Mouse (Mus musculus) liver, embryonic 12.5 days (tissue): Measurements from ENCODE around the gene T2. TPM values are rescaled to one million over a fixed set of nuclear protein-coding genes. Genes with fewer than 3 reads are reported as not detected.
A peak's percentile ranks its signal among the peaks of the same experiment; 100 is the strongest.

Source experiments
- ATAC-seq: fragments of 200-750 bp; cut with Nextera tagmentation; 2 replicates; pipeline ENCODE4 v1.8.0; 2017; ENCODE audit warnings: moderate number of reproducible peaks, mild to moderate bottlenecking, moderate library complexity
- H3K27ac ChIP-seq: fragments of 300-500 bp; sonication (generic); 2 replicates; pipeline ENCODE4 v1.5.1; 2016; ENCODE audit warnings: mild to moderate bottlenecking
- H3K27me3 ChIP-seq: fragments of 300-500 bp; sonication (generic); replicated peaks from 2 replicates; pipeline ENCODE4 v1.6.1; 2016; ENCODE audit warnings: mild to moderate bottlenecking, moderate library complexity
- H3K36me3 ChIP-seq: fragments of 300-500 bp; sonication (generic); 2 replicates; pipeline ENCODE4 v1.6.1; 2016; ENCODE audit warnings: mild to moderate bottlenecking, moderate library complexity
- H3K4me1 ChIP-seq: fragments of 300-500 bp; sonication (generic); 2 replicates; pipeline ENCODE4 v1.6.1; 2016
- H3K4me2 ChIP-seq: fragments of 300-500 bp; sonication (generic); 2 replicates; pipeline ENCODE4 v1.6.1; 2016; ENCODE audit warnings: mild to moderate bottlenecking, moderate library complexity
- H3K4me3 ChIP-seq: fragments of 300-500 bp; sonication (generic); 2 replicates; pipeline ENCODE4 v1.5.1; 2016; ENCODE audit warnings: mild to moderate bottlenecking, moderate library complexity
- H3K9ac ChIP-seq: fragments of 300-500 bp; sonication (generic); 2 replicates; pipeline ENCODE4 v1.6.1; 2016; ENCODE audit warnings: mild to moderate bottlenecking, moderate library complexity
- H3K9me3 ChIP-seq: fragments of 300-500 bp; sonication (generic); replicated peaks from 2 replicates; pipeline ENCODE4 v1.6.1; 2016; ENCODE audit warnings: mild to moderate bottlenecking, moderate library complexity
- WGBS: fragments of 180-500 bp; shearing (Covaris S2); methylation state at CpG from one replicate; pipeline ENCODE4 v1.1.7; 2016; ENCODE audit not compliant: insufficient replicate concordance; 5-methylcytosine and 5-hydroxymethylcytosine counted together
- polyA plus RNA-seq: library from polyadenylated mRNA; unstranded; fragments of >200 nt; fragmentation: Nextera tagmentation; extraction: Ambion mirVana; gene quantifications from 2 replicates; pipeline ENCODE4 v1.2.1, GENCODE M21; 2016

The T2 gene
- polyA plus RNA-seq, 1 experiment from 2014 or later, result 0.15 TPM

- H3K4me1 ChIP-seq, result 0 out of 2 replicates have a peak, but pooled peaks cover 4% of the 10 kb centered on the region
- whole genome bisulfite sequencing, result 4% methylated on average over 17 of the region's 17 CpGs
- no peaks in the 10 kb centered on the region for H3K36me3 ChIP-seq
- no peak overlapping the region for H3K27ac ChIP-seq
- H3K9ac ChIP-seq, result no peak overlapping the region
- no peak for ATAC-seq
- H3K27me3 ChIP-seq, result peaks cover 99% of the 10 kb centered on the region
- H3K4me2 ChIP-seq, result no peak overlapping the region
- H3K9me3 ChIP-seq, result no peaks in the 10 kb centered on the region
- no peak overlapping the region for H3K4me3 ChIP-seq
Observed at GRCm38 (mm10) chr17:8432179-8432800, 76.5 kb downstream of the T2 start.

- 2% methylated on average over 52 of the region's 52 CpGs for WGBS
- no peaks in the 10 kb centered on the region for H3K9me3 ChIP-seq
- peaks cover 99% of the 10 kb centered on the region for H3K27me3 ChIP-seq
- H3K27ac ChIP-seq, result no peak overlapping the region
- H3K9ac ChIP-seq, result no peak overlapping the region
- peak overlapping the region; percentile 38 for H3K4me2 ChIP-seq
- ATAC-seq, result no peak
- H3K4me1 ChIP-seq, result 0 out of 2 replicates have a peak, but pooled peaks cover 4% of the 10 kb centered on the region
- no peaks in the 10 kb centered on the region for H3K36me3 ChIP-seq
- H3K4me3 ChIP-seq, result no peak overlapping the region
Observed at GRCm38 (mm10) chr17:8433121-8433977, 77.6 kb downstream of the T2 start.

- 1% methylated on average over 65 of the region's 65 CpGs for WGBS
- Histone ChIP-seq H3K27ac (no peak within 1 kb of the TSS), H3K4me2 (peak within 1 kb of the TSS; percentile 38), H3K36me3 (no peaks in the 10 kb centered on the region), H3K9me3 (no peaks in the 10 kb centered on the region), H3K27me3 (peaks cover 99% of the 10 kb centered on the region), H3K4me3 (no peak within 1 kb of the TSS), H3K9ac (no peak within 1 kb of the TSS), H3K4me1 (0 out of 2 replicates have a peak, but pooled peaks cover 4% of the 10 kb centered on the region)
- no peak for ATAC-seq
Observed at GRCm38 (mm10) chr17:8433978-8434960, 78.5 kb downstream of the T2 start, which contains the start of gene T. T (plus strand) TSS chr17:8434423.

GRCm38 (mm10) chr17:8436184-8436583 is 80.4 kb downstream of the T2 start:
- no peak overlapping the region for H3K4me2 ChIP-seq
- WGBS, result 27% methylated on average over 7 of the region's 7 CpGs
- H3K36me3 ChIP-seq, result no peaks in the 10 kb centered on the region
- 0 out of 2 replicates have a peak, but pooled peaks cover 4% of the 10 kb centered on the region for H3K4me1 ChIP-seq
- H3K4me3 ChIP-seq, result no peak overlapping the region
- no peak overlapping the region for H3K9ac ChIP-seq
- H3K27ac ChIP-seq, result no peak overlapping the region
- ATAC-seq, result no peak
- H3K9me3 ChIP-seq, result no peaks in the 10 kb centered on the region
- peaks cover 87% of the 10 kb centered on the region for H3K27me3 ChIP-seq

- Histone ChIP-seq H3K27ac (no peak overlapping the region), H3K9ac (no peak overlapping the region), H3K27me3 (peaks cover 17% of the 10 kb centered on the region; the same call in 1 of the 2 replicates), H3K4me3 (no peak overlapping the region), H3K9me3 (no peaks in the 10 kb centered on the region), H3K4me1 (no peaks in the 10 kb centered on the region), H3K36me3 (no peaks in the 10 kb centered on the region), H3K4me2 (no peak overlapping the region)
- WGBS, result 39% methylated on average over 3 of the region's 3 CpGs
- no peak for ATAC-seq
Observed at GRCm38 (mm10) chr17:8444062-8444461, 88.3 kb downstream of the T2 start.

- 0 out of 2 replicates have a peak, but pooled peaks cover 5% of the 10 kb centered on the region for H3K27me3 ChIP-seq
- H3K4me2 ChIP-seq, result no peak overlapping the region
- no peaks in the 10 kb centered on the region for H3K36me3 ChIP-seq
- no peak overlapping the region for H3K27ac ChIP-seq
- H3K9me3 ChIP-seq, result no peaks in the 10 kb centered on the region
- no peak for ATAC-seq
- no peak overlapping the region for H3K4me3 ChIP-seq
- no peak overlapping the region for H3K9ac ChIP-seq
- 42% methylated on average over 9 of the region's 9 CpGs for WGBS
- H3K4me1 ChIP-seq, result no peaks in the 10 kb centered on the region
Observed at GRCm38 (mm10) chr17:8447676-8448192, 91.9 kb downstream of the T2 start.

DNA sequence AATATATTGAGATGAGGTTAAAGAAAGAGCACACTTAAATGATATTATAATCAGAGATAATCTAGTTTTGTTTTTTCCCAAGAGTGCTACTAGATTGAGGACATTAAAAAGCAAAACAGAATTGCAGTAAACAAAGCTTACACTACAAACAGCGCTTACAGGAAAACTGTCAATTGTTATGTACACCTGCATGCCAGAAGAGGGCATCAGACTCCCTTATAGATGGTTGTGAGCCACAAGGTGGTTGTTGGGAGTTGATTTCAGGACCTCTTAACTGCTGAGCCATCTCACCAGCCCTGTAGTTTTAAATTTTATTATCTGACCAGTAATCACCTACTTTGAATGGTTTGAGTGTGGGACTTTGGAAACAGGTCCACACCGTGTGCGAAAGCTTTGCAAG is 92.5 kb downstream of the T2 start:
- H3K4me2 ChIP-seq, result no peak overlapping the region
- H3K27me3 ChIP-seq, result 0 out of 2 replicates have a peak, but pooled peaks cover 3% of the 10 kb centered on the region
- no peak for ATAC-seq
- H3K27ac ChIP-seq, result no peak overlapping the region
- no peaks in the 10 kb centered on the region for H3K9me3 ChIP-seq
- no peak overlapping the region for H3K9ac ChIP-seq
- WGBS, result 63% methylated on average over 3 of the region's 3 CpGs
- no peak overlapping the region for H3K4me3 ChIP-seq
- no peaks in the 10 kb centered on the region for H3K4me1 ChIP-seq
- no peaks in the 10 kb centered on the region for H3K36me3 ChIP-seq

DNA sequence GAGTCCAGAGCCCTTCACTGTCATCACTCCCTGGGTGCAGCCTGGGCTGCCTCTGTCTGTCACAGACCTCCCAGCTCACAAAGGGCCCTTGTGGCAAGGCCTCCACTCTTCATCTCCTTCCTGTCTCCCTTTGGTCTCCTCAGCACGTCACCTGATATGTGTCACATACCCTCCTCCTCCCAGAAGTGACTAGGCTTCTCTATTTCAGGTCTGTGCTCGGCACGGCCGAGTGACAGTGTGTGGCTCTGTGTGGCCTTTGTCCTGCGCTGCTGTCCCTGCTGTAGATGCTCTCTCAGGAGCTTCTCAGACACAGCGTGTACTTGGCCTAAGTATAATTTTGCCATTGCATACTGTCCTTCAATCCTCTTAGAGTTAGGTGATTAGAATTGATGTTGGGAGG is 99.4 kb downstream of the T2 start:
- H3K36me3 ChIP-seq, result no peaks in the 10 kb centered on the region
- peaks cover 7% of the 10 kb centered on the region for H3K27me3 ChIP-seq
- no peak for ATAC-seq
- no peak overlapping the region for H3K4me2 ChIP-seq
- H3K9me3 ChIP-seq, result no peaks in the 10 kb centered on the region
- H3K9ac ChIP-seq, result no peak overlapping the region
- H3K4me1 ChIP-seq, result no peaks in the 10 kb centered on the region
- 34% methylated on average over 6 of the region's 6 CpGs for WGBS
- no peak overlapping the region for H3K4me3 ChIP-seq
- no peak overlapping the region for H3K27ac ChIP-seq

DNA sequence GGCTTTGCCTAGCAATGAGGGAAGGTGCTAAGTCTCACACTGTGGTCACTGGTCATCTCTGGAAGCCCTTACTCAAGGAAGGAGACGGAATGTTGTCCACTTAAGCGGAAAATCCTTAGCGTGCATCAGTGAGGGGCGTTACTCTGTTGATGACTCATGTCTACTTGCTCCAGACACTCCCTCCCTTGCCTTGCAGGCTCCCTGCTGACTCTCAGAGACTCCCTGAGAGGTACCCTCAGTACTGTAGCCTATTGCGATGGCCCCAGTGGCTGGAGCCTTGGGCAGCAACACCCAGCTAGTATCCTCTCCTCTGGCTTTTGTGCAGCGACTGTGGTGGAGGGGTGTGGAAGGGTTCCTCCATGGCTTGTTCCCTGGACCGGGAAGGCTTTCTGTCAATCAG is 99.8 kb downstream of the T2 start:
- H3K36me3 ChIP-seq, result no peaks in the 10 kb centered on the region
- no peak overlapping the region for H3K4me2 ChIP-seq
- ATAC-seq, result no peak
- H3K4me3 ChIP-seq, result no peak overlapping the region
- no peaks in the 10 kb centered on the region for H3K9me3 ChIP-seq
- 45% methylated on average over 7 of the region's 7 CpGs for WGBS
- no peak overlapping the region for H3K9ac ChIP-seq
- peaks cover 11% of the 10 kb centered on the region for H3K27me3 ChIP-seq
- H3K27ac ChIP-seq, result no peak overlapping the region
- H3K4me1 ChIP-seq, result no peaks in the 10 kb centered on the region

DNA sequence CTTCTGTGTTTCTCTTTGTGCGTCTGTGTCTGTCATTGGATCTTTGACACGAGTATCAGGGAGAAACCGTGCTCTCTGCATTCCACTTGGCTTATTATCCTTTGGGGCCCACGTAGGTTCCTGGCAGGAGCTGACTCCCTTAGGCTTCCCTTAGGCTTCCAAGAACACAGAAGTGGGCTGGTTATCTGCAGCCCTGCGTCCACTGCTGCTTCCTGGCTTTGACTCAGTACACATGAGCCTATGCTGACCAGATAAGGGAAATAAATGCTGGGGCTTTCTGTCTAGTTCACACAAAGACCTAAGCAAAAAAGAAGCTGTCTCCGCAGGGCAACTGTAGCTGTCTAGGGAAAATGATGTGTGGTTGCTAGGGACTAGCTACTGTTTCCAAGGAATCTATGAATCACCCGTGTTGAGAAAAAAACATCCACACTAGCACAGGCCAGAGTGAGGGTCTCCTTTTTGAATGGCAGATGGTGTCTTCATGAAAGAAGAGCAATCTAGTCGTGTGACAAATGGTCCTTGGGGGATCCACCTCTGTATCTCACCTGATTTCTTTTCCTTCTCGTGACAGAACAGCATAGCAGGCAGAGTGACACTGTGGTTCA is 101.2 kb downstream of the T2 start:
- Histone ChIP-seq H3K27ac (no peak overlapping the region), H3K9ac (no peak overlapping the region), H3K9me3 (no peaks in the 10 kb centered on the region), H3K36me3 (no peaks in the 10 kb centered on the region), H3K4me1 (no peaks in the 10 kb centered on the region), H3K27me3 (peaks cover 14% of the 10 kb centered on the region), H3K4me2 (no peak overlapping the region), H3K4me3 (no peak overlapping the region)
- WGBS, result 21% methylated on average over 9 of the region's 9 CpGs
- no peak for ATAC-seq

DNA sequence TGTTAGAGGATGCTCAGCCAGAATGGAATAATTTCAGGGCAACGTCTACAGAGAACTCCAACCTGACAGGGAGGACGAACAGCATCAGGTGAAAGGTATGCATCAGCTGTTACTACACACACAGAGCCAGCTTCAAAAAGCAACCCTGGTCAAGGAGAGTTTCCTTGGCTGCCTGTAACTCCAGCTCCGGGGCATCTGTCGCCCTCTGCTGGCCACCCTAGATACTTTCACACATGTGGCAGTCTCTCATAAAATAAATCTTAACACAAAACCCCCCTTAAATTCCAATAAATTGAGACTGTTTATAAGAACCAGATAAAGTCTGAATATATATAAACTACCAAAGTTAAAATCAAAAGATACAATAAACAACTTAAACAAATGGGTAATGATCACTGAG is 105.8 kb downstream of the T2 start:
- WGBS, result 4% methylated on average over 4 of the region's 4 CpGs
- Histone ChIP-seq H3K4me2 (no peak overlapping the region), H3K4me1 (no peaks in the 10 kb centered on the region), H3K27ac (no peak overlapping the region), H3K36me3 (no peaks in the 10 kb centered on the region), H3K4me3 (no peak overlapping the region), H3K9me3 (no peaks in the 10 kb centered on the region), H3K27me3 (peaks cover 36% of the 10 kb centered on the region; the same call in 1 of the 2 replicates), H3K9ac (no peak overlapping the region)
- ATAC-seq, result no peak
